19 mouse cellular contexts compared by ENCODE assay signal in the genomic region with DNA sequence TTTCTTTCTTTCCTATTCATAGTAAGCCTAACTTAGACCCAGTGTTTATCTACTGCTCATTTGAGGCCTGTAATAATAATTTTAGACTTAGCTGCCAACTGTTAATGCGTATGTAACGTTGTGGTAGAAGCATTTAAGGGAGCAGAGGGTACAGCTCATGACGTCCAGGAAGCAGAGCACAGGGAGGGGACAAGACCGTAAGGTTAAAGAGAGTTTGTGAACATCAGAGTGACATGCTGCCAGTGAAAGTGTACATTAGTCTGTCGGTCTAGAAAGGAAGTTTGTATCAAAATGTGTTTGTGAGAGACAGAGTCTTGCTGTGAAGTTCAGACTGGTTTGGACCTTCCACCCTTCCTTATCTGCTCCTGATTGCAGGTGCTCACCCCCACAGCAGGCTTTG. TPM values are rescaled to one million over a fixed set of nuclear protein-coding genes. Genes with fewer than 3 reads are reported as not detected.
DNase-seq lines count a peak whose midpoint lies in the region; TF ChIP-seq lines count a peak whose summit lies in the region.
"Had no signal": no experiment of that assay in that cellular context is flagged by ENCODE, and none has a peak within 500 bp of the region (broad histone marks: within the 10 kb centered on the region; RNA-seq: fewer than 3 reads in every experiment).

No protein-coding gene starts in this region.

- in situ Hi-C loops in ES-E14 (cut with MboI; ENCODE audit: low sequenced_read_pairs in 2 of 2, unreplicated experiment in 2 of 2): no loop called here

- H3K27ac ChIP-seq in ES-E14 (ENCODE audit: insufficient read depth, low read depth, low read length, poor library complexity, severe bottlenecking): no peak overlapping the region
- H3K27ac ChIP-seq: embryonic facial prominence, embryonic 15.5 days; forebrain, embryonic 10.5 days; hindbrain, embryonic 14.5 days had no signal

- H3K4me1 ChIP-seq in ES-E14 (ENCODE audit: control insufficient read depth in 2 of 2, insufficient read depth in 2 of 2, low read length in 2 of 2, poor library complexity in 1 of 2): peaks cover 0 to 3% of the 10 kb centered on the region in 2 experiments; a peak in 2 of 4 replicates

- peaks cover 8% of the 10 kb centered on the region for H3K36me3 ChIP-seq in ES-E14 (ENCODE audit: control insufficient read depth, insufficient read depth, low read length, poor library complexity, severe bottlenecking)

- peak; percentile 48 for DNase-seq in CD4-positive helper T cell, adult 2 months (ENCODE audit: low read depth, low spot score)
- peak; percentile 62 for DNase-seq in CD4-positive, CD25-positive, alpha-beta regulatory T cell, adult 2 months (ENCODE audit: low read depth, low spot score)
- DNase-seq in ES-E14 (ENCODE audit: low read depth, low spot score): no peak
- peak; percentile 69 for DNase-seq in naive thymus-derived CD4-positive, alpha-beta T cell, adult 2 months (ENCODE audit: low read depth)
- DNase-seq in right cerebral cortex, postnatal 36 days (ENCODE audit: low spot score in 2 of 2): no peak
- DNase-seq in adrenal gland, adult 18-20 months (ENCODE audit: low spot score in 2 of 2): no peak
- DNase-seq: adrenal gland, adult 8-10 months; adrenal gland, postnatal 36 days; cerebellum, adult 11 months; cerebellum, adult 8-10 months; cerebellum, postnatal 14 days; embryo, embryonic 11 days; gastrocnemius, postnatal 36 days; heart, adult 11 months; heart, postnatal 14 days had no signal

- no peaks in the 10 kb centered on the region for H3K9me3 ChIP-seq in ES-E14 (ENCODE audit: control insufficient read depth, insufficient read depth, low read depth, low read length)
- H3K9me3 ChIP-seq: embryonic facial prominence, embryonic 15.5 days; forebrain, embryonic 10.5 days had no signal

- H3K9ac ChIP-seq in ES-E14 (ENCODE audit: insufficient read depth, low read depth, low read length, poor library complexity, severe bottlenecking): peak overlapping the region; percentile 20; the same call in 1 of the 2 replicates
- H3K9ac ChIP-seq: embryonic facial prominence, embryonic 15.5 days; hindbrain, embryonic 14.5 days had no signal

- no peak overlapping the region for H3K4me3 ChIP-seq in ES-E14 (ENCODE audit: insufficient read depth in 1 of 2, low read depth in 1 of 2, low read length in 2 of 2, poor library complexity in 1 of 2, severe bottlenecking in 1 of 2)
- H3K4me3 ChIP-seq: embryonic facial prominence, embryonic 15.5 days; erythroblast, embryonic 14.5 days; forebrain, embryonic 10.5 days had no signal

TF ChIP-seq in ES-E14, 5 proteins besides CTCF, POLR2A, EP300 and RAD21:
- TF ChIP-seq HCFC1 (IDR thresholded peaks at IDR 0.05; ENCODE audit: borderline replicate concordance, insufficient read depth, low read length) (no peak), MAFK (IDR thresholded peaks at IDR 0.05; ENCODE audit: insufficient read depth, low read depth, low read length) (no peak)
TF ChIP-seq in ES-E14: peak in this region for 0.

RNA-seq across cellular contexts. Expression of a gene that starts 3.2 kb away (rescaled TPM):
- 24.7 and 27.2 TPM in 2 replicates for total RNA-seq in ES-E14 (2012; rRNA removed)
- total RNA-seq in adrenal gland, adult 18-20 months (2021): 10 to 100 TPM in 1 of 2 experiments, 1 to 10 TPM in 1; 8.7 to 10.8 TPM

RNA-seq across cellular contexts. Expression of a gene that starts 3.4 kb away (rescaled TPM):
- total RNA-seq in ES-E14 (2012; rRNA removed): 109 and 114 TPM in 2 replicates
- total RNA-seq in adrenal gland, adult 18-20 months (2021): 1 to 10 TPM; 5.5 to 6.7 TPM

RNA-seq across cellular contexts. Expression of a gene that starts 57.9 kb away (rescaled TPM):
- total RNA-seq in ES-E14 (2012; rRNA removed): 11.5 and 14.9 TPM in 2 replicates
- total RNA-seq in adrenal gland, adult 18-20 months (2021): 1 to 10 TPM; 4.5 to 5.1 TPM

Comparison
In these comparisons a context has a peak if more than half of its experiments do, and no peak if none do; other contexts are left out.
1. DNase-seq: peak in CD4-positive helper T cell, adult 2 months (single experiment), CD4-positive, CD25-positive, alpha-beta regulatory T cell, adult 2 months (single experiment) and naive thymus-derived CD4-positive, alpha-beta T cell, adult 2 months (single experiment); none in ES-E14 (single experiment), right cerebral cortex, postnatal 36 days (0 of 2) and adrenal gland, adult 18-20 months (0 of 2).
2. RNA of a gene that starts 3.4 kb away (total RNA-seq): 109 to 114 TPM in ES-E14; 5.5 to 6.7 TPM in adrenal gland, adult 18-20 months; every median in the first group is over 10 times any median in the second.